Comparison of ENCODE assay signal across 20 mouse cellular contexts in genomic region chr15:22837173-22837572, GRCm38 (mm10).
DNase-seq lines count a peak whose midpoint lies in the region; ATAC-seq and TF ChIP-seq lines count a peak whose summit lies in the region.
"Had no signal": no experiment of that assay in that cellular context is flagged by ENCODE, and none has a peak within 500 bp of the region (broad histone marks: within the 10 kb centered on the region; RNA-seq: fewer than 3 reads in every experiment).

No protein-coding gene starts in this region.

- peak; percentile 85 for DNase-seq in lung, embryonic 14.5 days
- DNase-seq in lung, postnatal 14 days: no peak
- DNase-seq in midbrain, postnatal 0 days (ENCODE audit: low spot score): peak; percentile 5
- DNase-seq in fibroblast of lung, adult 2 months (ENCODE audit: low read depth): peak; percentile 3
- DNase-seq in forebrain, embryonic 14.5 days (ENCODE audit: low spot score): no peak
- no peak for DNase-seq in heart, postnatal 14 days
- DNase-seq: adrenal gland, postnatal 10 days; cerebellum, adult 11-12 months; cerebellum, adult 9-10 months; gastrocnemius, postnatal 10 days; heart, adult 18-20 months; heart, postnatal 10 days had no signal

- 29% methylated on average over 1 of the region's 1 CpGs for WGBS in lung, embryonic 14.5 days
- 59% methylated on average over 1 of the region's 1 CpGs for WGBS in midbrain, postnatal 0 days
- WGBS in midbrain, embryonic 16.5 days: 61% methylated on average over 1 of the region's 1 CpGs
- 61% methylated on average over 1 of the region's 1 CpGs for WGBS in forebrain, embryonic 14.5 days

- no peaks in the 10 kb centered on the region for H3K36me3 ChIP-seq in lung, embryonic 14.5 days (ENCODE audit: insufficient read depth)
- no peaks in the 10 kb centered on the region for H3K36me3 ChIP-seq in midbrain, postnatal 0 days (ENCODE audit: insufficient read depth, low read length)
- H3K36me3 ChIP-seq in midbrain, embryonic 16.5 days (ENCODE audit: control insufficient read depth, insufficient read depth, low read length): no peaks in the 10 kb centered on the region
- H3K36me3 ChIP-seq in forebrain, embryonic 14.5 days (ENCODE audit: control insufficient read depth, insufficient read depth, low read length): no peaks in the 10 kb centered on the region
- H3K36me3 ChIP-seq: embryonic facial prominence, embryonic 15.5 days; heart, embryonic 10.5 days; hindbrain, embryonic 13.5 days had no signal

- peak; percentile 58; the same call in 1 of the 2 replicates for ATAC-seq in lung, embryonic 14.5 days (ENCODE audit: insufficient read depth)
- no peak for ATAC-seq in midbrain, postnatal 0 days (ENCODE audit: low FRiP score)
- ATAC-seq in midbrain, embryonic 16.5 days: no peak
- no peak for ATAC-seq in forebrain, embryonic 14.5 days
- ATAC-seq: forebrain, embryonic 16.5 days; hindbrain, postnatal 0 days had no signal

- no peak overlapping the region for H3K4me2 ChIP-seq in lung, embryonic 14.5 days
- no peak overlapping the region for H3K4me2 ChIP-seq in midbrain, postnatal 0 days (ENCODE audit: low read depth, low read length, poor library complexity, severe bottlenecking)
- H3K4me2 ChIP-seq in midbrain, embryonic 16.5 days (ENCODE audit: low read length): no peak overlapping the region
- no peak overlapping the region for H3K4me2 ChIP-seq in forebrain, embryonic 14.5 days (ENCODE audit: low read length)
- H3K4me2 ChIP-seq: embryonic facial prominence, embryonic 15.5 days; hindbrain, embryonic 13.5 days had no signal

- no peaks in the 10 kb centered on the region for H3K4me1 ChIP-seq in lung, embryonic 14.5 days (ENCODE audit: insufficient read depth)
- no peaks in the 10 kb centered on the region for H3K4me1 ChIP-seq in midbrain, postnatal 0 days (ENCODE audit: insufficient read depth, low read length)
- no peaks in the 10 kb centered on the region for H3K4me1 ChIP-seq in midbrain, embryonic 16.5 days (ENCODE audit: control insufficient read depth, insufficient read depth, low read length)
- H3K4me1 ChIP-seq in forebrain, embryonic 14.5 days (ENCODE audit: control insufficient read depth, insufficient read depth, low read length): no peaks in the 10 kb centered on the region
- H3K4me1 ChIP-seq: embryonic facial prominence, embryonic 15.5 days; heart, embryonic 10.5 days; hindbrain, embryonic 13.5 days had no signal

- no peak overlapping the region; the same call in 1 of the 2 replicates for H3K27ac ChIP-seq in lung, embryonic 14.5 days (ENCODE audit: low read depth)
- H3K27ac ChIP-seq in midbrain, postnatal 0 days (ENCODE audit: low read depth, low read length): no peak overlapping the region
- no peak overlapping the region for H3K27ac ChIP-seq in midbrain, embryonic 16.5 days (ENCODE audit: low read length)
- H3K27ac ChIP-seq in forebrain, embryonic 14.5 days (ENCODE audit: low read depth, low read length): no peak overlapping the region
- H3K27ac ChIP-seq: embryonic facial prominence, embryonic 15.5 days; heart, embryonic 10.5 days; hindbrain, embryonic 13.5 days; hindbrain, postnatal 0 days had no signal

- no peaks in the 10 kb centered on the region for H3K9me3 ChIP-seq in lung, embryonic 14.5 days (ENCODE audit: low read depth, low read length)
- H3K9me3 ChIP-seq in midbrain, postnatal 0 days (ENCODE audit: low read length): no peaks in the 10 kb centered on the region
- H3K9me3 ChIP-seq in midbrain, embryonic 16.5 days (replicated peaks; ENCODE audit: control insufficient read depth, low read length, poor library complexity, severe bottlenecking): no peaks in the 10 kb centered on the region
- no peaks in the 10 kb centered on the region for H3K9me3 ChIP-seq in forebrain, embryonic 14.5 days (replicated peaks; ENCODE audit: control insufficient read depth, low read length)
- H3K9me3 ChIP-seq: embryonic facial prominence, embryonic 15.5 days; heart, embryonic 10.5 days; hindbrain, embryonic 13.5 days had no signal

- no peak overlapping the region for H3K9ac ChIP-seq in lung, embryonic 14.5 days
- no peak overlapping the region for H3K9ac ChIP-seq in midbrain, postnatal 0 days (replicated peaks; ENCODE audit: low read length, poor library complexity, severe bottlenecking)
- no peak overlapping the region for H3K9ac ChIP-seq in midbrain, embryonic 16.5 days (ENCODE audit: low read depth, low read length)
- H3K9ac ChIP-seq in forebrain, embryonic 14.5 days (ENCODE audit: low read length): no peak overlapping the region
- H3K9ac ChIP-seq: embryonic facial prominence, embryonic 15.5 days; hindbrain, embryonic 13.5 days had no signal

- H3K27me3 ChIP-seq in lung, embryonic 14.5 days (ENCODE audit: insufficient read depth, low read length): no peaks in the 10 kb centered on the region
- H3K27me3 ChIP-seq in midbrain, postnatal 0 days (ENCODE audit: insufficient read depth, low read length): no peaks in the 10 kb centered on the region
- no peaks in the 10 kb centered on the region for H3K27me3 ChIP-seq in midbrain, embryonic 16.5 days (ENCODE audit: control insufficient read depth, insufficient read depth, low read depth, low read length)
- H3K27me3 ChIP-seq in forebrain, embryonic 14.5 days (replicated peaks; ENCODE audit: control insufficient read depth, insufficient read depth, low read length): no peaks in the 10 kb centered on the region
- H3K27me3 ChIP-seq: CH12.LX; embryonic facial prominence, embryonic 15.5 days; hindbrain, embryonic 13.5 days had no signal

- intact Hi-C loops in heart, postnatal 14 days (cut with DNase I): no loop called here

- H3K4me3 ChIP-seq in lung, embryonic 14.5 days (ENCODE audit: low read depth, low read length): no peak overlapping the region
- H3K4me3 ChIP-seq in midbrain, postnatal 0 days (ENCODE audit: low read depth, low read length): no peak overlapping the region
- H3K4me3 ChIP-seq in midbrain, embryonic 16.5 days (ENCODE audit: low read depth, low read length): no peak overlapping the region
- H3K4me3 ChIP-seq in forebrain, embryonic 14.5 days (ENCODE audit: low read depth, low read length): no peak overlapping the region
- H3K4me3 ChIP-seq: embryonic facial prominence, embryonic 15.5 days; erythroblast, embryonic 14.5 days; heart, embryonic 10.5 days; hindbrain, embryonic 13.5 days had no signal

- TF ChIP-seq CTCF in lung, embryonic 14.5 days (IDR thresholded peaks at IDR 0.05; ENCODE audit: low read depth): no peak
- no peak for TF ChIP-seq CTCF in midbrain, postnatal 0 days (IDR thresholded peaks at IDR 0.05)

Comparison
In these comparisons a context has a peak if more than half of its experiments do, and no peak if none do; other contexts are left out.
1. DNase-seq: peak in lung, embryonic 14.5 days (single experiment), midbrain, postnatal 0 days (single experiment) and fibroblast of lung, adult 2 months (single experiment); none in lung, postnatal 14 days (single experiment), forebrain, embryonic 14.5 days (single experiment) and heart, postnatal 14 days (0 of 2).